Mouse (Mus musculus): Measurements from ENCODE around the gene Vmn1r172.
"Not testable (repeated sequence)": the region's sequence is repeated elsewhere in the genome, so short reads cannot be mapped to it uniquely, and the experiment has no call there.

Gene Vmn1r172

DNA sequence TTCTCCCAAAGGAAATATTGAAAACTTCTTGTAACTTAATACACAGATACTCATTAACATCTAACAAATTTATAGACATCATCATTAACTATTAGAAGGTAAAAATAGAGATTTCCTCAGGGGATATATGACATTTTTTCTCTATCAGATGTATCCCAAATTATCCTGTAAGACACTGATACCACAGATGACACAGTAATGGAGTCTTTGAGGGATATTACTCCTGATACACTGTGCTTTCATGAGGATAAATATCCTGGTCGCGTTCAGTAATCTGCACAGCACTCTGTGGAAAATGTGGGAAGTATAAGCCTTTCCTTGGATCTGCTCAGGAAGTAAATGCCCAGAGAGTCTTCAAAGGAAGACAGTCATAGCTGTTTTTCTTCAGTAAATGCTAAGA is at the start of gene Vmn1r172:
TSS of gene Vmn1r172 (plus strand) at position 301 of the 400 bp plus-strand sequence.
- no peak for DNase-seq (ENCODE audit: low spot score)

GRCm38 (mm10) chr7:23630422-23630821 is 27.7 kb upstream of the Vmn1r172 start, which contains the start of gene Vmn1r171:
Gene Vmn1r171, plus strand, starts transcription at chr7:23630722.
- no peak for DNase-seq (ENCODE audit: low spot score)

GRCm38 (mm10) chr7:23700403-23700802 is 42.3 kb downstream of the Vmn1r172 start, which contains the start of gene Vmn1r173:
Gene Vmn1r173, plus strand, starts transcription at chr7:23700703.
- DNase-seq (ENCODE audit: low spot score) = not testable (repeated sequence)

Data from lung, postnatal 25 days (tissue).